Mouse (Mus musculus) heart, embryonic 13.5 days (tissue): Measurements from ENCODE around the gene Pih1d1. TPM values are rescaled to one million over a fixed set of nuclear protein-coding genes. Genes with fewer than 3 reads are reported as not detected.

Source experiments
- ATAC-seq: fragments of 200-750 bp; cut with Nextera tagmentation; 2 replicates; pipeline ENCODE4 v1.8.0; 2017; ENCODE audit warnings: moderate TSS enrichment; ENCODE audit not compliant: insufficient number of reproducible peaks, low FRiP score, low TSS enrichment; ENCODE audit errors: extremely low read depth
- H3K27ac ChIP-seq: fragments of 300-500 bp; sonication (generic); replicated peaks from 2 replicates; pipeline ENCODE4 v1.5.1; 2015; ENCODE audit warnings: moderate library complexity, mild to moderate bottlenecking, inconsistent platforms
- H3K27me3 ChIP-seq: fragments of 300-500 bp; sonication (generic); replicated peaks from 2 replicates; pipeline ENCODE4 v1.6.1; 2015; ENCODE audit warnings: mild to moderate bottlenecking, inconsistent platforms
- H3K36me3 ChIP-seq: fragments of 300-500 bp; sonication (generic); 2 replicates; pipeline ENCODE4 v1.6.1; 2015; ENCODE audit warnings: mild to moderate bottlenecking, inconsistent platforms
- H3K4me1 ChIP-seq: fragments of 300-500 bp; sonication (generic); 2 replicates; pipeline ENCODE4 v1.6.1; 2015; ENCODE audit warnings: inconsistent platforms
- H3K4me2 ChIP-seq: fragments of 300-500 bp; sonication (generic); 2 replicates; pipeline ENCODE4 v1.6.1; 2015; ENCODE audit warnings: inconsistent platforms, mild to moderate bottlenecking, moderate library complexity
- H3K4me3 ChIP-seq: fragments of 300-500 bp; sonication (generic); 2 replicates; pipeline ENCODE4 v1.5.1; 2015; ENCODE audit warnings: moderate library complexity, mild to moderate bottlenecking, inconsistent platforms
- H3K9ac ChIP-seq: fragments of 300-500 bp; sonication (generic); 2 replicates; pipeline ENCODE4 v1.6.1; 2015; ENCODE audit warnings: inconsistent platforms, mild to moderate bottlenecking, moderate library complexity
- H3K9me3 ChIP-seq: fragments of 300-500 bp; sonication (generic); 2 replicates; pipeline ENCODE4 v1.6.1; 2016; ENCODE audit warnings: inconsistent platforms
- WGBS: fragments of 180-500 bp; shearing (Covaris S2); methylation state at CpG from one replicate; pipeline ENCODE4 v1.1.7; 2015; ENCODE audit warnings: mixed read lengths; 5-methylcytosine and 5-hydroxymethylcytosine counted together
- polyA plus RNA-seq: library from polyadenylated mRNA; unstranded; fragments of >200 nt; fragmentation: Nextera tagmentation; extraction: Ambion mirVana; gene quantifications from 2 replicates; pipeline ENCODE4 v1.2.1, GENCODE M21; 2015

Gene Pih1d1
- polyA plus RNA-seq, 1 experiment from 2014 or later: 82.2 TPM

DNA sequence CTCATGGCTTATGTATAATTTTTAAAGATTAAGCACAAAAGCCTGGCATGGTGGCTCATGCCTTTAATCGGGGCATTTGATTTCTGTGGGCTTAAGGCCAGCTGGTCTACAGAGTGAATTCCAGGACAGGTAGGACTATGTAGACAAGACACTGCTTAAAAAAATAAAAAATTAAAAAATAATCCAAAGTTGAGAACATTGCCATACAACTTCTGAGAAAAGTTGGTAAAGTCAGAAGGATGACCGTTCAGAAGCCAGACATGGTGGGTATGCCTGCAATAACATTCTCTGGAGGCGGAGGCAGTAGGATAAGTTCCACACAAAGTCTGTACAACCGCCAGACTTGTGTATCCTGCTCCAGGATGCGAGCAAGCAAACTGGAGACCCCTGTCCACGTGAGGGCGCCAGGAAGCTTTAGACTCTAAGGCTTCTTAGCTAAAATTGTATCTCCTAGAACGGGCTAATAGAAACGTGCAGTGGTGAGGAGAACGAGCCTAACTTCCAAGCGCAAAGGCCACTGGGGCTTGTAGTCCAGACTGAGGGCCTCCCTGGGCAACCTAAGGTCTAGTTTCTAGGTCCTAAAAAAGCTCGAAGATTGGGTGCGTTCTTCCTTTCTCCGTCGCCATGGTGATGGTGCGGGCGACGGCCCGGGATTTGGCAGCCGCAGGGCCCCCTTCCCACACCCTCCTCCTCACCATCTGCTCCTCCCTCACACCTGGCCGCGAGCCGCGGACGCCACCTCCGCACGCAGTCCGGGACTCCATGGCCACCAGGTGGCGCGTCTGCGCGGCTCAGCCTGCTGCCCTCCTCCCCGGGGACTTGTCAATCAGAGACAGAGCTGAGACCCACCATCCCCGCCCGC, 7.7 kb downstream of the Pih1d1 start:
- H3K9ac ChIP-seq: peak overlapping the region; percentile 71
- H3K27me3 ChIP-seq: peaks cover 46% of the 10 kb centered on the region
- peaks cover 39% of the 10 kb centered on the region for H3K36me3 ChIP-seq
- peak overlapping the region; percentile 81 for H3K4me2 ChIP-seq
- H3K4me1 ChIP-seq: peaks cover 24% of the 10 kb centered on the region
- H3K4me3 ChIP-seq: peak overlapping the region; percentile 53
- WGBS: 4% methylated on average over 35 of the region's 35 CpGs
- no peak overlapping the region; the same call in 1 of the 2 replicates for H3K27ac ChIP-seq
- H3K9me3 ChIP-seq: no peaks in the 10 kb centered on the region
- peak; percentile 64 for ATAC-seq

DNA sequence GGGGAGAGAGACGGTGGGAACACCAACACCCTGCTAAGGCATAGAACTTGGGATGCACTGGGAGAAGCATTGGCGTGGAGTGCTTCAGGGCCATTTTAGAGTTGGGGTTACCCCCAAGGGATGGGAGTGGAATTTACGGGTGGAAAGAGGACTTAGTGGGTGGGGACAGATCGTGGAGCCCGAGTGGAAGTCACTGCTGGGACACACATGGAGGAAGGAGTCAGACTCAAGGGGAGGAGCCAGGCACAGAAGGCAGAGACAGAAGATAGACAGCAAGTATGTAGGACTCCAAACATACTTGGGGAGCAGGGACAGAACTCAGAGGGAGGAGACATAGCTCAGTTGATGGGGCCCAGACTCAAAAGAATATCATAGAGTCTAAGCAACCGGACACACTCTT, 8.4 kb downstream of the Pih1d1 start:
- ATAC-seq: no peak
- H3K27ac ChIP-seq: no peak overlapping the region
- WGBS: 30% methylated on average over 6 of the region's 6 CpGs
- H3K27me3 ChIP-seq: peaks cover 53% of the 10 kb centered on the region
- H3K4me1 ChIP-seq: peaks cover 24% of the 10 kb centered on the region
- no peaks in the 10 kb centered on the region for H3K9me3 ChIP-seq
- H3K4me3 ChIP-seq: peak overlapping the region; percentile 53
- peaks cover 35% of the 10 kb centered on the region for H3K36me3 ChIP-seq
- peak overlapping the region; percentile 71 for H3K9ac ChIP-seq
- H3K4me2 ChIP-seq: peak overlapping the region; percentile 81

DNA sequence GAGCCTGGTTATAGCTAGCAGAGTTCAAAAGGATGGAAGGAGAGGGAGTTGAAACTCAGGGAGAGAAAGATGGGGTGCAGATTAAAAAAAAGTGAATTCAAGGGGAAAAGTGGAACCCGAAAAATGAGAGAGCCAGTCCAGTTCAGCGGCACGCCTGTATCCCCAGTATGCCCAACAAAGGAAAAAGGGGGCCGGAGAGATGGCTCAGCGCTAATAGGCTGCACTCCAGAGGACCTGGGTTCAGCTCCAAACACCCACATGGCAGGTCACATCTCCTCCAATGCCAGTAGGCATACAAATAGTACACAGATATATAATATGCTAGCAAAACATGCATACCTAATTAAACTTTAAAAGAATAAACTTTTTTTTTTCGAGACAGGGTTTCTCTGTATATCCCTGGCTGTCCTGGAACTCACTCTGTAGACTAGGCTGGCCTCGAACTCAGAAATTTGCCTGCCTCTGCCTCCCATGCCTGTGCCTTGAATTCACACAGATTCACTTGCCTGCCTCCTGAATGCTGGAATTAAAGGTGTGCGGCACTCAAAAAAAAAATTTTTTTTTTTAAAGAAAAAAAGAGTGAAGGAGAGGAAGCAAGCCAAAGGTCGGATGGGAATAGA, 9.0 kb downstream of the Pih1d1 start:
- H3K36me3 ChIP-seq: peaks cover 29% of the 10 kb centered on the region
- WGBS: 70% methylated on average over 9 of the region's 9 CpGs
- H3K27ac ChIP-seq: no peak overlapping the region
- peaks cover 59% of the 10 kb centered on the region for H3K27me3 ChIP-seq
- no peak for ATAC-seq
- H3K4me1 ChIP-seq: peaks cover 24% of the 10 kb centered on the region
- H3K9me3 ChIP-seq: no peaks in the 10 kb centered on the region
- H3K4me2 ChIP-seq: peak overlapping the region; percentile 81; the same call in 1 of the 2 replicates
- peak overlapping the region; percentile 53; the same call in 1 of the 2 replicates for H3K4me3 ChIP-seq
- H3K9ac ChIP-seq: no peak overlapping the region; the same call in 1 of the 2 replicates

DNA sequence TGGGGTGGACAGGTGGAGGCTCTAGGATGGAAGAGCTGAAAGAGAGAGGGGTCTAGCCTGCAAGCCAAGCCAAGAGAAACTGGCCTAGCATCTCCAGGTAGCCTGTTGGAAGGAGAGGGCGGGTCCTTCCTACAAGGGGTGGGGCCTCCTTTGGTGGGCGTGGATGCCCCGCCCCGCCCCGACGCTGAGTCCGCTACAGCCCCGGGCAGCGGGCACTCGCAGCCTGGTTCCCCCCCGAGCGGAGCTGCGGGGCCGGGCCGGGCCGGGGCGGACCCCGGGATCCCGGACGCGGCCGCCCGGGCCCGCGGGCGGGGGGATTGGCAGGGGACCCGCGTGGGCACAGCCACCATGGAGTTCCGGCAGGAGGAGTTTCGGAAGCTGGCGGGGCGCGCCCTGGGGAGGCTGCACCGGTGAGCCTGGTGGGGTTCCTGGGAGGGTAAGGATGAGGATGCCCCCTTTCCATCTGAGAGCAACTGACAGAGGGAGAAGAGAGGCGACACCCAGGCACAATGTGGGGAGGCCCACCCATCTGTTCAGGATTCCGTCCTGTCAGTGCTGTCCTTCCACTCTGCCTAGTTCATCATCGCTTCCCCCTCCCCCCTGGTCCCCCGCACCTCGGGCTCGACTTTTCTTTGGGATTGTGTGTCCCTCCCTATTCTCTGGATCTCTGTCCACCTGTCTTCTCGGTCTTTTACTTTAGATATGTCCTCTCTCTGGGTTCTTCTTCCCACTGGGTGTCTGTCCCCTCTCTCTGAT, 9.8 kb downstream of the Pih1d1 start, which contains the start of gene Slc17a7:
Gene Slc17a7 (plus strand): TSS at position 215 of the 756 bp plus-strand sequence.
- peak within 1 kb of the TSS; percentile 81 for H3K4me2 ChIP-seq
- H3K4me1 ChIP-seq: peaks cover 24% of the 10 kb centered on the region
- peaks cover 67% of the 10 kb centered on the region for H3K27me3 ChIP-seq
- ATAC-seq: peak; percentile 43; the same call in 1 of the 2 replicates
- 2% methylated on average over 41 of the region's 41 CpGs for WGBS
- H3K36me3 ChIP-seq: peaks cover 22% of the 10 kb centered on the region
- peak within 1 kb of the TSS; percentile 73 for H3K9ac ChIP-seq
- H3K9me3 ChIP-seq: peaks cover 3% of the 10 kb centered on the region
- H3K27ac ChIP-seq: no peak within 1 kb of the TSS
- peak within 1 kb of the TSS; percentile 53 for H3K4me3 ChIP-seq

DNA sequence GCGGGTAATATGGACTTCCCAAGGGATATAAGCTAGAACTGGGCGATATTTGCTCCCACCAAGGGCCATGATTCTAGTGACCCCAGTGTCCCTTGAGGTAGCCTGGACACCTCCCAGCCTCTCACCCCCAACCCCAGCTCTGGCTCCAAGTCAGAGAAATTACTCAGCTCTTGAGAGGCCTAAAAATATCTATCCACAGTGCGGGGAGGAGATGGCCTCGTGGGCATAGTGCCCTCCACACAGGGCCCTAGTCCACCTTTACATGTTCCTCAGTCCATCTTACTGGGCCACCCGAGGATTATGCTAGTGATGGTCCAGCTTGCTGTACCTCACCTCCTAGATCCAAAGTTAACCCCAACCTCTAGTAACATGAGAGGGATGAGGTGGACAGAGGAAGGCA, 10.7 kb downstream of the Pih1d1 start:
- no peak overlapping the region for H3K27ac ChIP-seq
- peaks cover 24% of the 10 kb centered on the region for H3K4me1 ChIP-seq
- H3K27me3 ChIP-seq: peaks cover 76% of the 10 kb centered on the region
- H3K9ac ChIP-seq: no peak overlapping the region
- WGBS: 49% methylated on average over 5 of the region's 5 CpGs
- ATAC-seq: no peak
- H3K4me2 ChIP-seq: no peak overlapping the region
- H3K36me3 ChIP-seq: peaks cover 20% of the 10 kb centered on the region
- 0 out of 2 replicates have a peak overlapping the region, but pooled peaks have one; percentile 53 for H3K4me3 ChIP-seq
- H3K9me3 ChIP-seq: peaks cover 12% of the 10 kb centered on the region

DNA sequence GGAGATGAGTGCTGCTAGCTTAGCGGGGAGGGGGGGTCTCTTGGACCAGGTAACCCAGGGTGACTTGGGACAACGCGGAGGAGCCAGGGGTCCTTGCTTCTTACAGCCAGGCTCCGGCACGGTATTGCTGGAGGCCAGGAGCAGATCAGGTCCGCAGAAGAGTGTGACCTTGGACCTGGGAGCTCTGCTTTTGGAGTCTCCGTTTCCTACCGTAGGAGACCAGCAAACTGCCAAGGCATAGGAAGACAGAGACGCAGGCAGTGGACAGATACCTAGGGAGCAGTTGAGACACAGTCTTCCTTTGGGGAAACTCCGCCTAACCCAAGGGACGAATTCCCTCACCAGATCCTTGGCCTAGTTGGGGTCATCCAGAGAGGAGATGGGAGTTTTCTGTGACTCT, 11.6 kb downstream of the Pih1d1 start:
- Histone ChIP-seq H3K36me3 (peaks cover 16% of the 10 kb centered on the region), H3K27me3 (peaks cover 83% of the 10 kb centered on the region), H3K9ac (no peak overlapping the region), H3K27ac (no peak overlapping the region), H3K9me3 (peaks cover 21% of the 10 kb centered on the region), H3K4me1 (peaks cover 24% of the 10 kb centered on the region), H3K4me2 (no peak overlapping the region), H3K4me3 (no peak overlapping the region)
- WGBS: 45% methylated on average over 11 of the region's 11 CpGs
- no peak for ATAC-seq

DNA sequence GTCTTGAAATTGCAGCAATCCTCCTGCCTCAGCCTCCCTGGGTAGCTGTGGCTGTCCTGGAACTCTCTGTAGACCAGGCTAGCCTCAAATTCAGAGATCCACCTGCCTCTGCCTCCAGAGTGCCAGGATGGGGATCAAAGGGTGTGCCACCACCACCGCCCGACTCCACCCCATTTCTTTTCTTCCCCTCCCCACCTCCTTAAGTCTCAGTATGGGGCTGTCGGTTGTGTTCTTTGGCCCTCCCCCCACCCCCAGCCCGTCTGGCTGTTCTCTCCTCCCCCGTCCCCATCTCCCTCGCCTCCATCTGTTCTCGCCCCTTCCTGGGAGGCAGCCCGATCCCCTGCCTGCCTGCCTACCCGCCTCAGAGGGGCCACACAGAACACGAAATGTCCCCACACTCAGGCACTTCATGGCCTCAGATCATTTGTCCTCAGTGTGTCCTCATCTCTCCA, 12.9 kb downstream of the Pih1d1 start:
- Histone ChIP-seq H3K4me2 (no peak overlapping the region), H3K27ac (no peak overlapping the region), H3K36me3 (peaks cover 13% of the 10 kb centered on the region), H3K27me3 (peaks cover 95% of the 10 kb centered on the region), H3K9ac (no peak overlapping the region), H3K4me1 (peaks cover 24% of the 10 kb centered on the region), H3K9me3 (peaks cover 33% of the 10 kb centered on the region), H3K4me3 (no peak overlapping the region)
- WGBS: 16% methylated on average over 10 of the region's 10 CpGs
- ATAC-seq: no peak

DNA sequence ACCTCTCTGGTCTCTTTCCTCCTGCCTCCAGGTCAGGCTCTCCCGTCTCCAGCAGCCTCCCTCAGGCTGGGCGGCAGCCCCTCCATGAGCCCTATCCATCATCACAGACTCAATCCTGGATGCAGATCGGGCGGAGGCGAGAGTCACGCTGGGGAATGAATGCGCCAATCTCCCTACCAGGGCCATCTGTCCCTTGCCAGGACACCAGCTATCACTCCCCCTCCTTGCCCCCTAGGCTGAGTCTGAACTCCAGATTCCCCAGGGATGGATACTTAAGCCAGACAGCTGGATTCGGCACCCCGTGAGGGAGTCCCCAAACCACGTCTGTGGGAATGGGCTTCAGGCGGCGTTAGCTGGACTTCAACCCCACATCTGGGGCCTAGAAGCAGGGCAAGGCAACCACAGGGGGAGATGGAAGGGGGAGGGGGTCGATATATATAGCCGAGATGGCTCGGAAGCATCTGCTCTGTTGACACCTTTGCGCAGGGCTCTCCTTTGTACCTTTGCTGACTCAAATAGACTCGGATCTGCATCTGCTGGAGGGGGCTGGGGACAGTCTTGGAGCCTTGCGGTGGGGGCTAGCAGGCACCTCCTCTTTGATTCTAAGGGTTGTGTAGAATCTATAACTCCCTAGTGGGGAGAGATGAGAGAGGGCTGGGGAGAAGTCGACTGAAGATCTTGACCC, 13.8 kb downstream of the Pih1d1 start:
- H3K36me3 ChIP-seq: peaks cover 13% of the 10 kb centered on the region
- no peak overlapping the region for H3K4me2 ChIP-seq
- H3K4me1 ChIP-seq: peaks cover 16% of the 10 kb centered on the region
- no peak overlapping the region for H3K27ac ChIP-seq
- 4% methylated on average over 19 of the region's 19 CpGs for WGBS
- no peak overlapping the region for H3K9ac ChIP-seq
- H3K9me3 ChIP-seq: peaks cover 39% of the 10 kb centered on the region
- no peak overlapping the region; the same call in 1 of the 2 replicates for H3K4me3 ChIP-seq
- H3K27me3 ChIP-seq: peaks cover 97% of the 10 kb centered on the region
- ATAC-seq: no peak

DNA sequence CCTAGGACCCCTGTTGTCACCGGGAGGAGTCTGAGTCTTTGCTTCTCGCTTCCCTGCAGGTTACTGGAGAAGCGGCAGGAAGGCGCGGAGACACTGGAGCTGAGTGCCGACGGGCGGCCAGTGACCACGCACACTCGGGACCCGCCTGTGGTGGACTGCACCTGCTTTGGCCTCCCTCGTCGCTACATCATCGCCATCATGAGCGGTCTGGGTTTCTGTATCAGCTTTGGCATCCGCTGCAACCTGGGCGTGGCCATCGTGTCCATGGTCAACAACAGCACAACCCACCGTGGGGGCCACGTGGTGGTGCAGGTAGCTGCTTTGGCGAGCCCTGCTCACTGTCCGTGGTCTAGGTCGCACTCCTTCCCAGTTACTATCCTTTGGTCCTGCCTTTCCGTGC, 14.6 kb downstream of the Pih1d1 start:
- ATAC-seq: no peak
- peaks cover 16% of the 10 kb centered on the region for H3K4me1 ChIP-seq
- H3K27ac ChIP-seq: no peak overlapping the region
- H3K27me3 ChIP-seq: peaks cover 95% of the 10 kb centered on the region
- 6% methylated on average over 24 of the region's 24 CpGs for WGBS
- H3K9me3 ChIP-seq: peaks cover 39% of the 10 kb centered on the region
- H3K4me3 ChIP-seq: no peak overlapping the region
- peaks cover 13% of the 10 kb centered on the region for H3K36me3 ChIP-seq
- H3K9ac ChIP-seq: no peak overlapping the region
- H3K4me2 ChIP-seq: no peak overlapping the region

DNA sequence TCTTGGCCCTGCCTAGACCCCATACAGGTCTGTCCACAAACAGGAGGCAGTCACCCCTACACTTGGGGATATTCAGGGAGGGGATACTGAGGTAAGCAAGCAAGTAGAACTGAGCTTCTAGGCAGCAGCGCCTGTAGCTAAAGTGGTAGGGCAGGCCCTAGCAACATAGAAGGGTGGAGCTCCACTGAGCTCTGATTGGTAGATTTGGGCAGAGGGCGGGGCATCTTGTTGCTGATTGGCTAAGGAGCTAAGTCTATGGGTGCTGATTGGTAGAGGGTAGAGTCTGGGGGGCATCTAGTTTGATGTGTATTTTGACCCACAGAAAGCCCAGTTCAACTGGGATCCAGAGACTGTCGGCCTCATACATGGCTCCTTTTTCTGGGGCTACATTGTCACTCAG, 15.4 kb downstream of the Pih1d1 start:
- 81% methylated on average over 3 of the region's 3 CpGs for WGBS
- H3K4me2 ChIP-seq: no peak overlapping the region
- no peak overlapping the region for H3K9ac ChIP-seq
- peaks cover 13% of the 10 kb centered on the region for H3K36me3 ChIP-seq
- ATAC-seq: no peak
- no peak overlapping the region for H3K27ac ChIP-seq
- H3K27me3 ChIP-seq: peaks cover 95% of the 10 kb centered on the region
- peaks cover 9% of the 10 kb centered on the region for H3K4me1 ChIP-seq
- H3K4me3 ChIP-seq: no peak overlapping the region
- H3K9me3 ChIP-seq: peaks cover 39% of the 10 kb centered on the region
